Mouse (Mus musculus) liver, embryonic 13.5 days (tissue): ENCODE results near the gene Rhbdl1. TPM values are rescaled to one million over a fixed set of nuclear protein-coding genes. Genes with fewer than 3 reads are reported as not detected.

ENCODE experiments used
- ATAC-seq: fragments of 200-750 bp; cut with Nextera tagmentation; 2 replicates; pipeline ENCODE4 v1.8.0; 2017; ENCODE audit warnings: low read depth, mild to moderate bottlenecking, moderate number of reproducible peaks, moderate library complexity
- DNase-seq: peaks from one replicate; pipeline ENCODE4 v3.0.0; 2022
- H3K27ac ChIP-seq: fragments of 300-500 bp; sonication (generic); 2 replicates; pipeline ENCODE4 v1.5.1; 2015; ENCODE audit warnings: moderate library complexity, mild to moderate bottlenecking, inconsistent platforms
- H3K27me3 ChIP-seq: fragments of 300-500 bp; sonication (generic); 2 replicates; pipeline ENCODE4 v1.6.1; 2015; ENCODE audit warnings: mild to moderate bottlenecking, inconsistent platforms
- H3K36me3 ChIP-seq: fragments of 300-500 bp; sonication (generic); 2 replicates; pipeline ENCODE4 v1.6.1; 2015; ENCODE audit warnings: mild to moderate bottlenecking, inconsistent platforms
- H3K4me1 ChIP-seq: fragments of 300-500 bp; sonication (generic); replicated peaks from 2 replicates; pipeline ENCODE4 v1.6.1; 2015; ENCODE audit warnings: inconsistent platforms
- H3K4me2 ChIP-seq: fragments of 300-500 bp; sonication (generic); 2 replicates; pipeline ENCODE4 v1.6.1; 2015; ENCODE audit warnings: inconsistent platforms, mild to moderate bottlenecking, moderate library complexity
- H3K4me3 ChIP-seq: fragments of 300-500 bp; sonication (generic); replicated peaks from 2 replicates; pipeline ENCODE4 v1.5.1; 2015; ENCODE audit warnings: mild to moderate bottlenecking, inconsistent platforms
- H3K9ac ChIP-seq: fragments of 300-500 bp; sonication (generic); 2 replicates; pipeline ENCODE4 v1.6.1; 2015; ENCODE audit warnings: mild to moderate bottlenecking, inconsistent platforms
- H3K9me3 ChIP-seq: fragments of 300-500 bp; sonication (generic); replicated peaks from 2 replicates; pipeline ENCODE4 v1.6.1; 2016; ENCODE audit warnings: inconsistent platforms
- WGBS: fragments of 180-500 bp; shearing (Covaris S2); methylation state at CpG from one replicate; pipeline ENCODE4 v1.1.7; 2015; ENCODE audit not compliant: insufficient replicate concordance; 5-methylcytosine and 5-hydroxymethylcytosine counted together
- polyA plus RNA-seq: library from polyadenylated mRNA; unstranded; fragments of >200 nt; fragmentation: Nextera tagmentation; extraction: Ambion mirVana; gene quantifications from 2 replicates; pipeline ENCODE4 v1.2.1, GENCODE M21; 2015

Rhbdl1 gene
- polyA plus RNA-seq, result 0.20 and 0.30 TPM in 2 replicates

- Histone ChIP-seq H3K9ac (peak within 1 kb of the TSS; percentile 61), H3K27ac (peak within 1 kb of the TSS; percentile 47), H3K4me1 (peaks cover 73% of the 10 kb centered on the region), H3K36me3 (peaks cover 62% of the 10 kb centered on the region), H3K27me3 (no peaks in the 10 kb centered on the region), H3K4me2 (peak within 1 kb of the TSS; percentile 73), H3K4me3 (peak within 1 kb of the TSS; percentile 43), H3K9me3 (no peaks in the 10 kb centered on the region)
- WGBS, result 10% methylated on average over 28 of the region's 29 CpGs
- ATAC-seq (no peak), DNase-seq (no peak)
Observed at GRCm38 (mm10) chr17:25837076-25837410, at the start of gene Rhbdl1. Gene Rhbdl1, minus strand, starts transcription at chr17:25837295.

- H3K27me3 ChIP-seq, result no peaks in the 10 kb centered on the region
- ATAC-seq (no peak), DNase-seq (no peak)
- H3K36me3 ChIP-seq, result peaks cover 32% of the 10 kb centered on the region
- H3K4me3 ChIP-seq, result no peak overlapping the region
- no peaks in the 10 kb centered on the region for H3K9me3 ChIP-seq
- peaks cover 24% of the 10 kb centered on the region for H3K4me1 ChIP-seq
- H3K9ac ChIP-seq, result no peak overlapping the region
- H3K27ac ChIP-seq, result no peak overlapping the region
- no peak overlapping the region for H3K4me2 ChIP-seq
Observed at GRCm38 (mm10) chr17:25886806-25887205, 49.7 kb upstream of the Rhbdl1 start.

GRCm38 (mm10) chr17:25885636-25886035, 48.5 kb upstream of the Rhbdl1 start:
- H3K9ac ChIP-seq, result no peak overlapping the region
- H3K4me1 ChIP-seq, result peaks cover 36% of the 10 kb centered on the region
- no peak overlapping the region for H3K4me3 ChIP-seq
- no peaks in the 10 kb centered on the region for H3K9me3 ChIP-seq
- WGBS, result 50% methylated on average over 4 of the region's 4 CpGs
- H3K4me2 ChIP-seq, result no peak overlapping the region
- no peaks in the 10 kb centered on the region for H3K27me3 ChIP-seq
- no peak for ATAC-seq
- no peak for DNase-seq
- H3K36me3 ChIP-seq, result peaks cover 32% of the 10 kb centered on the region
- H3K27ac ChIP-seq, result no peak overlapping the region

- Histone ChIP-seq H3K9me3 (no peaks in the 10 kb centered on the region), H3K4me1 (peaks cover 53% of the 10 kb centered on the region), H3K4me3 (no peak overlapping the region), H3K27ac (no peak overlapping the region), H3K9ac (no peak overlapping the region), H3K36me3 (peaks cover 29% of the 10 kb centered on the region), H3K4me2 (no peak overlapping the region), H3K27me3 (no peaks in the 10 kb centered on the region)
- ATAC-seq, result no peak
- DNase-seq, result no peak
- 79% methylated on average over 3 of the region's 3 CpGs for WGBS
Observed at GRCm38 (mm10) chr17:25883824-25884223, 46.7 kb upstream of the Rhbdl1 start.

- WGBS, result 90% methylated on average over 8 of the region's 8 CpGs
- Histone ChIP-seq H3K4me2 (no peak overlapping the region), H3K27ac (no peak overlapping the region), H3K4me1 (peaks cover 53% of the 10 kb centered on the region), H3K4me3 (no peak overlapping the region), H3K27me3 (no peaks in the 10 kb centered on the region), H3K9ac (no peak overlapping the region), H3K36me3 (peaks cover 35% of the 10 kb centered on the region), H3K9me3 (no peaks in the 10 kb centered on the region)
- DNase-seq (no peak), ATAC-seq (no peak)
Observed at GRCm38 (mm10) chr17:25883268-25883667, 46.2 kb upstream of the Rhbdl1 start.

- WGBS, result 27% methylated on average over 5 of the region's 5 CpGs
- Histone ChIP-seq H3K27ac (peak overlapping the region; percentile 45), H3K36me3 (peaks cover 40% of the 10 kb centered on the region), H3K27me3 (no peaks in the 10 kb centered on the region), H3K4me1 (peaks cover 57% of the 10 kb centered on the region), H3K9me3 (no peaks in the 10 kb centered on the region), H3K9ac (no peak overlapping the region), H3K4me2 (no peak overlapping the region), H3K4me3 (no peak overlapping the region)
- ATAC-seq (peak; percentile 54), DNase-seq (peak; percentile 48)
Observed at GRCm38 (mm10) chr17:25882306-25882705, 45.2 kb upstream of the Rhbdl1 start.

GRCm38 (mm10) chr17:25881691-25882090, 44.6 kb upstream of the Rhbdl1 start:
- ATAC-seq (no peak), DNase-seq (no peak)
- Histone ChIP-seq H3K4me3 (no peak overlapping the region), H3K36me3 (peaks cover 40% of the 10 kb centered on the region), H3K27me3 (no peaks in the 10 kb centered on the region), H3K4me2 (no peak overlapping the region), H3K9ac (no peak overlapping the region), H3K4me1 (peaks cover 59% of the 10 kb centered on the region), H3K9me3 (no peaks in the 10 kb centered on the region), H3K27ac (peak overlapping the region; percentile 45)
- WGBS, result 67% methylated on average over 4 of the region's 4 CpGs

- Histone ChIP-seq H3K9ac (no peak overlapping the region; the same call in 1 of the 2 replicates), H3K27ac (peak overlapping the region; percentile 45), H3K4me3 (no peak overlapping the region), H3K36me3 (peaks cover 40% of the 10 kb centered on the region), H3K9me3 (no peaks in the 10 kb centered on the region), H3K27me3 (no peaks in the 10 kb centered on the region), H3K4me2 (no peak overlapping the region), H3K4me1 (peaks cover 63% of the 10 kb centered on the region)
- DNase-seq, result no peak
- no peak for ATAC-seq
- 29% methylated on average over 5 of the region's 5 CpGs for WGBS
Observed at GRCm38 (mm10) chr17:25880913-25881641, 44.0 kb upstream of the Rhbdl1 start.

- Histone ChIP-seq H3K36me3 (peaks cover 40% of the 10 kb centered on the region), H3K27ac (peak within 1 kb of the TSS; percentile 45), H3K9me3 (no peaks in the 10 kb centered on the region), H3K4me3 (no peak within 1 kb of the TSS), H3K27me3 (no peaks in the 10 kb centered on the region), H3K9ac (no peak within 1 kb of the TSS; the same call in 1 of the 2 replicates), H3K4me2 (no peak within 1 kb of the TSS), H3K4me1 (peaks cover 65% of the 10 kb centered on the region)
- 65% methylated on average over 5 of the region's 5 CpGs for WGBS
- peak; percentile 37 for ATAC-seq
- DNase-seq, result no peak
Observed at GRCm38 (mm10) chr17:25880196-25880910, 43.3 kb upstream of the Rhbdl1 start, which contains the start of gene Wfikkn1. Gene Wfikkn1, minus strand, starts transcription at chr17:25880858.

GRCm38 (mm10) chr17:25879750-25880149, 42.7 kb upstream of the Rhbdl1 start:
- 77% methylated on average over 8 of the region's 8 CpGs for WGBS
- H3K36me3 ChIP-seq, result peaks cover 37% of the 10 kb centered on the region
- no peak overlapping the region for H3K9ac ChIP-seq
- DNase-seq, result no peak
- no peaks in the 10 kb centered on the region for H3K27me3 ChIP-seq
- no peak overlapping the region for H3K4me2 ChIP-seq
- H3K4me1 ChIP-seq, result peaks cover 65% of the 10 kb centered on the region
- H3K9me3 ChIP-seq, result no peaks in the 10 kb centered on the region
- ATAC-seq, result no peak
- no peak overlapping the region for H3K4me3 ChIP-seq
- peak overlapping the region; percentile 44; the same call in 1 of the 2 replicates for H3K27ac ChIP-seq

- Histone ChIP-seq H3K27me3 (no peaks in the 10 kb centered on the region), H3K4me1 (peaks cover 69% of the 10 kb centered on the region), H3K4me2 (no peak overlapping the region), H3K27ac (no peak overlapping the region), H3K36me3 (peaks cover 32% of the 10 kb centered on the region), H3K4me3 (no peak overlapping the region), H3K9me3 (no peaks in the 10 kb centered on the region), H3K9ac (no peak overlapping the region)
- 64% methylated on average over 4 of the region's 4 CpGs for WGBS
- DNase-seq, result no peak
- no peak for ATAC-seq
Observed at GRCm38 (mm10) chr17:25879261-25879660, 42.2 kb upstream of the Rhbdl1 start.
